Mouse (Mus musculus): ENCODE results near the gene Ehd4. TPM values are rescaled to one million over a fixed set of nuclear protein-coding genes. Genes with fewer than 3 reads are reported as not detected.

The Ehd4 gene
- total and polyA plus RNA-seq, 3 experiments: 15.8 to 35.5 TPM; not detected in 1

DNA sequence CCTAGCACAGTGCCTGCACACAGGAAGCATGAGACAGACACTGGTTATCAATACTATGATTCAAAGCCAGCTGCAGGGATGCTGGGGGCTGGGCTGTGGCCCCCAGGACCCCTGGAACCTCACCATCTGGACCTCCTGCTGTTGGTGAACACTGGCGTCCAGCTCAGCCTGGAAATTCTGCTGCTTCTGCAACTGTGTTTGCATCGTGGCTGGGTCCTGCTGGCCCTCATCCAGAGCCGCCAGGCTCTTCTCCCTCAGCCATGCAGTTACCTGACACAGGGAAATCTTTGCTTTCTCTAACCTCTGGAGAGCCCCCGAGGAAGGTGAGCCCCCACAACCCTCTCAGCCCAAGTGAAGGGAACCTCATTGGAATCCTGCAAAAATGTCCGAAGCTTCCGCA lies 103.0 kb downstream of the Ehd4 start:
- H3K9me3 ChIP-seq (replicated peaks; ENCODE audit: insufficient read depth, low read length): no peaks in the 10 kb centered on the region
- H3K9ac ChIP-seq (ENCODE audit: control insufficient read depth, low read depth, low read length, poor library complexity, severe bottlenecking): no peak overlapping the region
- H3K79me2 ChIP-seq (ENCODE audit: control insufficient read depth, insufficient read depth, low read length, poor library complexity): no peaks in the 10 kb centered on the region
- DNase-seq (ENCODE audit: low read depth, low spot score): no peak
- H3K4me1 ChIP-seq (ENCODE audit: control insufficient read depth in 1 of 2, insufficient read depth in 2 of 2, low read length in 2 of 2): no peaks in the 10 kb centered on the region
- H3K27me3 ChIP-seq (ENCODE audit: control insufficient read depth in 1 of 2, insufficient read depth in 2 of 2, low read length in 2 of 2): no peaks in the 10 kb centered on the region; a peak in 2 of 4 replicates
- H3K4me3 ChIP-seq (ENCODE audit: control insufficient read depth in 1 of 2, insufficient read depth in 1 of 2, low read depth in 2 of 2, low read length in 2 of 2): no peak overlapping the region
- TF ChIP-seq HCFC1 (IDR thresholded peaks at IDR 0.05; ENCODE audit: low read depth, low read length) (no peak), NELFE (IDR thresholded peaks at IDR 0.05; ENCODE audit: low read depth, low read length) (no peak), ZKSCAN1 (IDR thresholded peaks at IDR 0.05; ENCODE audit: low read depth, low read length) (no peak), SIN3A (IDR thresholded peaks at IDR 0.05; ENCODE audit: low read length) (no peak), E2F4 (IDR thresholded peaks at IDR 0.05; ENCODE audit: borderline replicate concordance, low read depth, low read length) (no peak), MYB (IDR thresholded peaks at IDR 0.05; ENCODE audit: low read depth, low read length) (no peak), NRF1 (IDR thresholded peaks at IDR 0.05; ENCODE audit: insufficient read depth, low read depth, low read length, poor library complexity, severe bottlenecking) (no peak), MAZ (IDR thresholded peaks at IDR 0.05; ENCODE audit: low read depth, low read length) (no peak), MAX (IDR thresholded peaks at IDR 0.05; ENCODE audit: low read length) (no peak), TCF12 (IDR thresholded peaks at IDR 0.05; ENCODE audit: low read depth, low read length) (no peak), RAD21 (IDR thresholded peaks at IDR 0.05; ENCODE audit: low read depth, low read length) (no peak)
- H3K36me3 ChIP-seq (ENCODE audit: control insufficient read depth in 1 of 2, insufficient read depth in 2 of 2, low read length in 2 of 2): no peaks in the 10 kb centered on the region
- H3K27ac ChIP-seq (ENCODE audit: control insufficient read depth, low read depth, low read length): no peak overlapping the region

DNA sequence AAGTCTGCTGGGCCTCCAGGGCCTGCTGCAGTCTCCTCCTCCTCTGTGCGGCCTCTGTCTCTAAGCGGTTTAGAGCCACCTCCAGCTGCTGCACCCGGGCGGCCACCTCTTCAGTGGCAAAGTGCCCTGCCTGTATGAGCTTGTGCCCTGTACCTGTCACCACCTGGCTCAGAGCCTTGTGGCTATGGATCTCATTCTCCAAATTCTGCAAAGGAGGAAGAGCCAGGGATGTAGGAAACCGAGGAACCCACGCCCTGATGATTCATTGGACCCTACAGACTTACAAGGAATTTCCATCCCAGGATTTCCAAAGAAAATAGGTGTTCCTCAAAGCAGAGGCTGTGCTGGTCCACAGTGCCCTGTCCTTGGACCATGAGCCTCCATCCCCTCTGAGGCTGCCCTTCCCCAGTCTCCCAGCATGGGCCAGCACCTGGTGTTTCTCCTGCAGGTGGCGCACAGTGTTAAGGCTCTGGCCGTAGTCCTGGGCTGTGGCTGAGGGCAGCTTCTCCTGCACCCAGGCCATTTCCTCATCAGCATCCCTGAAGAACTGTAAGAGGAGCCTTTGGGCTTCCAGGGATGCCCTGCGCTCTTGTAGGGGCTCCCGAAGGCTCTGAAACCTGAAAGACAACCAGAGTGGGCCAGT lies 104.7 kb downstream of the Ehd4 start:
- H3K4me1 ChIP-seq (ENCODE audit: control insufficient read depth in 1 of 2, insufficient read depth in 2 of 2, low read length in 2 of 2): no peaks in the 10 kb centered on the region; a peak in 1 of 4 replicates
- no peak overlapping the region for H3K4me3 ChIP-seq (ENCODE audit: control insufficient read depth in 1 of 2, insufficient read depth in 1 of 2, low read depth in 2 of 2, low read length in 2 of 2)
- no peaks in the 10 kb centered on the region for H3K9me3 ChIP-seq (replicated peaks; ENCODE audit: insufficient read depth, low read length)
- no peaks in the 10 kb centered on the region for H3K79me2 ChIP-seq (ENCODE audit: control insufficient read depth, insufficient read depth, low read length, poor library complexity)
- H3K36me3 ChIP-seq (ENCODE audit: control insufficient read depth in 1 of 2, insufficient read depth in 2 of 2, low read length in 2 of 2): no peaks in the 10 kb centered on the region
- no peaks in the 10 kb centered on the region; a peak in 1 of 4 replicates for H3K27me3 ChIP-seq (ENCODE audit: control insufficient read depth in 1 of 2, insufficient read depth in 2 of 2, low read length in 2 of 2)
- H3K9ac ChIP-seq (ENCODE audit: control insufficient read depth, low read depth, low read length, poor library complexity, severe bottlenecking): no peak overlapping the region
- H3K27ac ChIP-seq (ENCODE audit: control insufficient read depth, low read depth, low read length): no peak overlapping the region
- no peak for DNase-seq (ENCODE audit: low read depth, low spot score)
- TF ChIP-seq HCFC1 (IDR thresholded peaks at IDR 0.05; ENCODE audit: low read depth, low read length) (no peak), BHLHE40 (IDR thresholded peaks at IDR 0.05; ENCODE audit: borderline replicate concordance, low read depth, low read length) (no peak), TBP (IDR thresholded peaks at IDR 0.05; ENCODE audit: low read depth, low read length) (no peak), GATA1 (IDR thresholded peaks at IDR 0.05; ENCODE audit: low read depth, low read length) (no peak), ETS1 (IDR thresholded peaks at IDR 0.05; ENCODE audit: low read depth, low read length) (no peak), MEF2A (IDR thresholded peaks at IDR 0.05; ENCODE audit: extremely low read depth, insufficient replicate concordance, low read depth, low read length, poor library complexity, severe bottlenecking) (no peak), USF1 (IDR thresholded peaks at IDR 0.05; ENCODE audit: low read depth, low read length) (no peak), MXI1 (IDR thresholded peaks at IDR 0.05; ENCODE audit: low read depth, low read length) (no peak), NELFE (IDR thresholded peaks at IDR 0.05; ENCODE audit: low read depth, low read length) (no peak), JUND (IDR thresholded peaks at IDR 0.05; ENCODE audit: low read depth, low read length) (no peak), SMC3 (IDR thresholded peaks at IDR 0.05; ENCODE audit: low read depth, low read length) (peak; percentile 54), CTCF (IDR thresholded peaks at IDR 0.05 in 2 of 3, conservative IDR thresholded peaks at IDR 0.05 in 1 of 3; ENCODE audit: control insufficient read depth in 1 of 3, insufficient read depth in 1 of 3, low read depth in 2 of 3, low read length in 3 of 3, poor library complexity in 1 of 3, severe bottlenecking in 1 of 3) (peak in 2 of 3 experiments; percentile 57 to 62; a peak in 5 of 6 replicates), USF2 (IDR thresholded peaks at IDR 0.05; ENCODE audit: borderline replicate concordance in 1 of 2, insufficient read depth in 1 of 2, low read depth in 1 of 2, low read length in 2 of 2) (no peak), KAT2A (conservative IDR thresholded peaks at IDR 0.05; ENCODE audit: low read depth, low read length) (no peak), UBTF (IDR thresholded peaks at IDR 0.05; ENCODE audit: borderline replicate concordance, insufficient read depth, low read depth, low read length) (no peak), POLR2A (IDR thresholded peaks at IDR 0.05; ENCODE audit: control insufficient read depth in 1 of 2, insufficient read depth in 1 of 2, low read depth in 1 of 2, low read length in 2 of 2, poor library complexity in 1 of 2) (no peak), MAFK (IDR thresholded peaks at IDR 0.05; ENCODE audit: borderline replicate concordance, low read depth, low read length) (no peak), CHD2 (IDR thresholded peaks at IDR 0.05; ENCODE audit: low read length) (no peak), RAD21 (IDR thresholded peaks at IDR 0.05; ENCODE audit: low read depth, low read length) (peak; percentile 31), TCF12 (IDR thresholded peaks at IDR 0.05; ENCODE audit: low read depth, low read length) (no peak), SIN3A (IDR thresholded peaks at IDR 0.05; ENCODE audit: low read length) (no peak), ZMIZ1 (IDR thresholded peaks at IDR 0.05; ENCODE audit: low read depth, low read length) (no peak), MAX (IDR thresholded peaks at IDR 0.05; ENCODE audit: low read length) (no peak), ZKSCAN1 (IDR thresholded peaks at IDR 0.05; ENCODE audit: low read depth, low read length) (no peak), RCOR1 (IDR thresholded peaks at IDR 0.05; ENCODE audit: low read depth, low read length) (no peak), ZC3H11A (IDR thresholded peaks at IDR 0.05; ENCODE audit: low read depth, low read length) (0 out of 2 replicates have a peak, but pooled peaks have one; percentile 14)
